Mouse (Mus musculus) embryonic fibroblast, embryonic 13.5 days (primary cell): ENCODE measurements around the gene Gbx2.

Experiments
- CTCF ChIP-seq: IDR thresholded peaks from 2 replicates; pipeline ENCODE4 v1.5.1; 2011; ENCODE audit warnings: mild to moderate bottlenecking, control low read depth, low read length, moderate library complexity, borderline replicate concordance; ENCODE audit not compliant: insufficient read depth
- POLR2A ChIP-seq: IDR thresholded peaks from 2 replicates; pipeline ENCODE4 v1.6.1; 2011; ENCODE audit warnings: low read depth, mild to moderate bottlenecking, control low read depth, low read length, moderate library complexity

- TF ChIP-seq CTCF (no peak), POLR2A (no peak)
Observed at GRCm38 (mm10) chr1:89971848-89972247, 40.9 kb upstream of the Gbx2 start.
